Mouse (Mus musculus) retina, postnatal 7 days (tissue): Measurements from ENCODE around the gene Acox1.

Experiments used
- DNase-seq: peaks from one replicate; pipeline ENCODE4 v3.0.0-alpha.2; 2012; ENCODE audit warnings: low read depth, low spot score

The Acox1 gene

DNA sequence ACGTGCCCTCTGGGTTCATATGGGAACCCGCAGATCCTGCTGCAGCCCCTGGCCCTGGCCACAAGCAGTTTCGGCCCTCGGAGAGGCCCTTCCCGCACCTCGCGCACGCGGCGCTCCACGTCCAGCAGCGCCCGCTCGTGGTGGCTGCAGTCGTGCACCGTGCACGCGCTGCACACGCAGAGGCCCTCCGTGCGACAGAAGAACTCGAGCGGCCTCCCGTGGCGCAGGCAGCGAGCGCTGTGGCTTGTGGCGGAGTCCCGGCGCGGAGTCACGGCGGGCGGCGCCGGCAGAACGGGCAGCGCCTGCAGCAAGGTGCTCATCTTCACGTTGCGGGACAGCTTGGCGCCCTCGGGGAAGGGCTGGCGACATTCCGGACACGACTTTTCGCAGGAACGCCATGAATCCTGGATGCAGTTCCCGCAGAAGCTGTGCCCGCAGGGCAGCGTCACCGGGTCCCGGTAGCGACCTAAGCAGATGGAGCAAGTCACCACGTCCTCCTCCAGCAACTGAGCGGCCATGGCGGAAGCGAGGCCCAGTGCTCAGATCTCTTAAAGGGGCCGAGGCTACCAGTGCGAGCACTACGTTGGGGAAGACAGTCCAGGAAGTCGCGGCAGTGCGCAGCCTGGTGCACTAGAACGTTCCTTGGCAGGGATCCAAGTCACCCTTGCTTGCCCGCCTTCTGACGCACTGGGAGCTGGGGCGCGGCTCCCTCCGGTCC, 68.2 kb downstream of the Acox1 start, which contains the start of gene Trim65:
TSS of gene Trim65 (minus strand) at position 641 of the 718 bp plus-strand sequence.
- DNase-seq: peak; percentile 84

DNA sequence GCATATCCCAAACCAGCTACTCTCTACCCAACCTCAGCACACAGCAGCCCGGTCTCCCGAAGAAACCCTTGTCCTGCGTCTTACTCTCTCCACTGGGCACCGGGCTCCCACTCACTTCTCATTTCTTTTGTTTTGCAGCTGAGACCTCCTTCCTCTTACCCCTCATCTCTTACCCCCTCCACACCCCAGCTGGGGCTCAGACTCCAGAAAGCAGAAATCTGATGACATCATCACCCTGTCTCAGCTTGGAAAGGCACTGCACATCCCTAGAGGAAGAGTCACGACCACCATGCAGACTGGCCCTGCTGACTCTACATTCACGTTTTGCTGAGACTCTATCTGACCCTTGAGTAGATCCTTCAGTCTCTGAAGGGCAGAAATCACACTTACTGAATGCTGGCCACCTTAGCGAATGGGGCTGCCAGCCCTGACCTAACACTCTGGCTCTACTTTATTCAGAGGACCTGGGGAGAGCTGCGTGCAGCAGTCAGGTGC, 68.8 kb downstream of the Acox1 start:
- DNase-seq: no peak

DNA sequence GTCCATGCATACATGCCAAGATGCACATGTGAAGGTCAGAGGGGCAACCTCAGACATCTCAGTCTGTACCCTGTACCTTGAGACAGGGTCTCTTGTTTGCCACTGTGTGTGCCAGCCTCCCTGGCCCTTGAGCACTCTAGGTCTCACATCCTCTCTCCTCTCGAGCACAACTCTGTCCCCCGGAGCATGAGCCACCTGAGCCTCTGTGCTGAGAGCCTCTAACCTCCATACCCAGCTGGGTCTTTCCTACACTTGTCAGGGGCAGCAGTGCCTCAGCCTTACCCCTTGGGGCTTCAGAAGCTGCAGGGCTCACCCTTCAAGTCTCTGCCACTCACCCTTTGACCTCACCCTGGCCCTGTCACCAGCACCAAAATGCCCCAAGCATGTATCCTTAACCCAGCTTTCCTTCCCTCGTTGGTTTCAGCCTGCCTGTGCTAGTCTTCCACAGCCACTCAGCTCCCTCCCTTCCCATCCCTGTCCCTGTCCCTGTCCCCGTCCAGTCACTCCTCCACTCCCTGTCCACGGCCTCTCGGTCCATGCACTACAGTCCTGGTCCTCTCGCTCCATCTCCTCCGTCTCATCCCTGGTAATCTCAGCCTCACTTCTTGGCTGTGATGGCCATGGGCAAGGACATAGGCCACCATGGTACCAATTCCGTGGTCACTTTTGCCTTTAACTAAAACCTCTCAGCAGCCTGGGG, 69.6 kb downstream of the Acox1 start:
- DNase-seq: no peak

DNA sequence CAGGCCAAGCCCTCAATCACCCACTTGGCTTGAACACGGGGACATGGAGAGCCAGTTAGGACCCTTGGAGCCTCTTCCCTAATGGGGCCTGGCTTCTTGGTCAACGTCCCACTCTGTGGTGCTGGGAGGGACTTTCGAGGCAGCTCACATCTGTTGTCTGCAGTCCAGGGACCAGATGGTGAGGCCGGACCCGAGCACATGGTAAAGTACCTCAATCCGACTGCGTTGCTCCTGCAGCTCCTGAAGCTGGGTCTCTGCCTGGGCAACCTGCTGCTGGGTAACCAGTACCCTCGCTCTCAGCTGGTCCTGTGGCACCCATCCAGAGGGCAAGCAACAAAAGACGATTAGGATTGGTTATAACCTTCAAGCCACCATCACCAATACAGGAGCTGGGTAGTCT, 70.9 kb downstream of the Acox1 start:
- no peak for DNase-seq

DNA sequence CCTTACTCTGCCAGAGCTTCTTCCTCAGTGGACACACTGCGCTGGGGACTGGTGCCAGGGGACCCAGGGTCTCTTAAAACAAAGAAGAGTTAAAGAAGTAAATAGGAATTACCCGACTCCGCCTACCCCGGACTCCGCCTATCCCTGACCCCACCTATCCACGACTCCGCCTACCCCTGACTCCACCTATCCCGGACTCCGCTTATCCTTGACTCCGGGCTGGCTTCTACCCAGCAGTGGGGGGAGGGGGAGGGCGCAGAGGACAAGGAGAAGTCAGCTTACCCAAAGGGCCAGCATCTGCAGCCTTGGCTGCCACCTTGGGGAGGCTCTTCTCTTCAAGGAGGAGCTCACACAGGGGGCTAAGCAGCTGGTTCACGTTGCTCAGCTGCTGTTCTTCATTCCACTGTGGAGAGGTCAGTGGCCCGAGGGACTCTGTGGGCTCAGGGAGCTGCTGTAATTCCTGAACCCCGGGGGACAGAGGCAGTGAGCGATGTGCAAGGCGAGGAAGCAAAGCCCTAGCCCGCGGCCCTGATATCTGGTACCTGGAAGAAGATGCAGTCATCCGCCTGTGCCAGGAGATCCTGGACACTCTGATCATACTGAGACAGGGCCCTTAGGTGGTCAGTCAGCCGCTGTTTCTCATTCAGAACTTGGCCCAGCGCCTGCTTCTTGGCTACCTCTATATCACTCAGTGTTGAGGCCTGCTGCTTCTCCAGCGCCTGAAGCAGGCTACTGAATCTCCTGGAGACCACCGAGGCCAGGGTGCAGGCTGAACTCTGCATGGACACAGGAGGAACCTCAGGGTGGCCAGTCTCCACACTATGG, 71.5 kb downstream of the Acox1 start, which contains the start of gene Trim47:
TSS of gene Trim47 (minus strand) at position 55 of the 825 bp plus-strand sequence.
- peak; percentile 60 for DNase-seq

DNA sequence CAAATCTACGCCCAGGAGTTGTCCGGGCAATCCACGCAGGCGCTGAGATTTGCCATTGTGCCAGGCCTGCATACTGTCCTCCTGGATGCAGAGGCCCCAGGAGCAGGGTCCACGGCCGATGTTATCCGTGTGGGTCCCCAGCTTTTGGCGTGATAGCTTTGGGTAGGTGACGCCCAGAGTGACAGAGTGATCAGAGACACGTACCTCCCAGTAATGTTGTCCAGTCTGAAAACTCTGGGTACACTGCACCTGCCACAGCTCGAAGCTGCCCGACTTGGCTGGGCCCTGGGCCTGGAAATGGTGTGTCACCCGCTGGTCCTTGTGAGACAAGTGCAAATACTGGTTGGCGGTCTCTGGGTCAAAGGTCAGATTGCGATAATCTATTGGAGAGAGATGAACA, 72.6 kb downstream of the Acox1 start:
- no peak for DNase-seq
